Mouse (Mus musculus): Measurements from ENCODE around the gene C2cd4c. TPM values are rescaled to one million over a fixed set of nuclear protein-coding genes. Genes with fewer than 3 reads are reported as not detected.

C2cd4c gene
- polyA plus RNA-seq, 1 experiment from 2014 or later, result not detected

DNA sequence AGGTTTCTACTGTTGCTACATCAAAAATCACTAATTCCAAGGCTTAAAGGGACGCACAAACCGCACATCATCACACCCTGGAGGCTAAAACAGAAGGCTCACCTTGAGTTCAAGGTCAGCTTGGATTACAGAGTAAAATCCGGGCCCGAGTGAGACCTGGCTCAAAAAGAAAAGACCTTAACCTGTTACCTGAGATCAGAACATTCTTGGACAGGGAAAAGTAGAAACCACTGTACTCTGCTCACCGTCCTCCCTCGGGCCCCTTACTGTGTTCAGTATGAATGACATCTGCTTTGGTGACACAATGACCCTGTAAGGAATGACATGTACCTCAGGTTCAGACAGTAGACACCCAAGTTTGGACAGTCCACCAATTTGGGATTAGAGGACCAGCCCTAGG lies 39.0 kb downstream of the C2cd4c start:
- H3K4me3 ChIP-seq, result no peak overlapping the region
- ATAC-seq, result no peak
- WGBS (ENCODE audit: insufficient replicate concordance), result 68% methylated on average over 6 of the region's 6 CpGs
- no peak overlapping the region for H3K27ac ChIP-seq
- H3K4me1 ChIP-seq, result no peaks in the 10 kb centered on the region
- no peaks in the 10 kb centered on the region for H3K9me3 ChIP-seq (replicated peaks)
- H3K27me3 ChIP-seq (replicated peaks), result peaks cover 16% of the 10 kb centered on the region
- no peak overlapping the region for H3K4me2 ChIP-seq
- H3K36me3 ChIP-seq, result no peaks in the 10 kb centered on the region
- H3K9ac ChIP-seq, result no peak overlapping the region

DNA sequence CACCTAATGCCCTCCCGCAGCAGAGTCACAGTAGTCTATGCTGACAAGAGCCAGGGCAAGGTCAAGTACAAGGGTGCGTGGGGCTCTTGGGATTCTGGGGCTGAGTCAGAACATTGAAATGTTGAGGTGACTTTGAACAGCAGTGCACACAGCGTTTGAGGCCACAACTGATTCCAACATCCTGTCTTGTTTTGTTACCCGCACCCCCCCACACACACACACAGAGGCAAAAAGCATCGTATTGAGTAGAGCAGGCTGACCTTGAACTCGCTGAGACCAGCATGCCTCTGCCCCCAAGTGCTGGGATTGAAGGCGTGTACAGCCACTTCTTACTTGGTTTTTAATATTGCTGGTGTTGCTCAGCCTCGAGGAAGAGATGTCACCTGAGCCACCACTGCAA lies 39.5 kb downstream of the C2cd4c start:
- H3K4me3 ChIP-seq, result no peak overlapping the region
- 60% methylated on average over 8 of the region's 8 CpGs for WGBS (ENCODE audit: insufficient replicate concordance)
- no peak for ATAC-seq
- no peak overlapping the region for H3K27ac ChIP-seq
- H3K36me3 ChIP-seq, result no peaks in the 10 kb centered on the region
- H3K4me2 ChIP-seq, result no peak overlapping the region
- H3K9ac ChIP-seq, result no peak overlapping the region
- no peaks in the 10 kb centered on the region for H3K4me1 ChIP-seq
- H3K9me3 ChIP-seq (replicated peaks), result no peaks in the 10 kb centered on the region
- H3K27me3 ChIP-seq (replicated peaks), result peaks cover 11% of the 10 kb centered on the region; the same call in 1 of the 2 replicates

DNA sequence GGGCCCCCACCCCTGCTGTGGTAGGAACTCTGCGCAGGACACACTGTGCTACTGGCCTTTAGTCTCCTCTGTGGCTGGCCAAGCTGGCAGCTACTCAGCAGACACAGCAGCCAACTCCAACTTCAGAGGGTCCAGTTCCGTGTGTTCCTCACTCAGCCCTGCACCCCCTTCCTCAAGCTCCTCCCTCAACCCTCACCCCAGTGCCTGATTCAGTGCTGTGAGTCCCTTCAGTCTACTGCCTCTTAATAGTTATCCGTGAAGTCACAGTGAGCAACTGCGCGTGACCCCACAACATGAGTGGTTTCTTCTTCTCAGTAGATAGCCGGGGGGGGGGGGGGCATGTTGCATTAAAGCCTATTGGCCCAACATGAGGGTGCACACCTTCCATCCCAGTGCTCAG lies 40.2 kb downstream of the C2cd4c start:
- H3K4me2 ChIP-seq, result no peak overlapping the region
- H3K9ac ChIP-seq, result no peak overlapping the region
- 71% methylated on average over 6 of the region's 6 CpGs for WGBS (ENCODE audit: insufficient replicate concordance)
- ATAC-seq, result no peak
- H3K4me1 ChIP-seq, result no peaks in the 10 kb centered on the region
- no peaks in the 10 kb centered on the region for H3K9me3 ChIP-seq (replicated peaks)
- H3K4me3 ChIP-seq, result no peak overlapping the region
- no peaks in the 10 kb centered on the region for H3K36me3 ChIP-seq
- H3K27me3 ChIP-seq (replicated peaks), result 0 out of 2 replicates have a peak, but pooled peaks cover 6% of the 10 kb centered on the region
- H3K27ac ChIP-seq, result no peak overlapping the region

DNA sequence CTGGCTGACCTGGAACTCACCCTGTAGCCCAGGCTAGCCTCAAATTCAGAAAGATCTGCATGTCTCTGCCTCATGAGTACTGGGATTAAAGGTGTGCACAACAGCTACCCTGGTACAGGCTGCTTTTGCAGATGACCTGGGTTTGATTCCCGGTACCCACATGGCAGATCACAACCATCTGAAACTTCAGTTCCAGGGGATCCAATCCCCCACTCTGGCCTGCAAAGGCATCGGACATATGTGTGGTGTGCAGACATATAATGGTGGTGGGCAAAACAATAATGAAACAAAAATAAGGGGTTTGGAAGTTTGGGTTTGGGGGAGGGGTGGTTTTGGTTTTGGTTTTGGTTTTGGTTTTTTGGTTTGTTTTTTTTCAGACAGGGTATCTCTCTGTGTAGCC lies 42.5 kb downstream of the C2cd4c start:
- ATAC-seq, result no peak
- Histone ChIP-seq H3K36me3 (no peaks in the 10 kb centered on the region), H3K4me2 (no peak overlapping the region), H3K27ac (no peak overlapping the region), H3K4me3 (no peak overlapping the region), H3K9me3 (replicated peaks) (no peaks in the 10 kb centered on the region), H3K27me3 (replicated peaks) (no peaks in the 10 kb centered on the region), H3K9ac (no peak overlapping the region), H3K4me1 (no peaks in the 10 kb centered on the region)
- WGBS (ENCODE audit: insufficient replicate concordance), result 70% methylated on average over 2 of the region's 2 CpGs

DNA sequence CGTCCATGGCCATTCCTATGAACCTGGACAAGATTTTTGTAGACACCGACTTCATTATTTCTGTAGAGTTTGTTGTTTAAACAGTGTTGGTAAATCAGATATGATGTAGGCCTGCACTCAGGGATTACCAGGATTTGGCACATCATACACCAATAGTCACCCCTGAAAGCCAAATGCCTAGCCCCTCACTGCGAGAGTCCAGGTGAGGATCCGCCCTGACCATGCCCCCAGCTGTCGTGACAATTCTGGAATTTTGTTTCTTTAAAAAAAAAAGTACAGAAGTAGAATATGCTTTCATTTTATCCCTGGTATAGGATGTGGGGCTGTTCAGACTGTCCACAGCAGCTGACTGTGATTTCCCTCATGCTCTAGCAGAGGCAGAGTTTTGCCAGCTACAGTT lies 43.9 kb downstream of the C2cd4c start:
- H3K9ac ChIP-seq, result no peak overlapping the region
- H3K27me3 ChIP-seq (replicated peaks), result no peaks in the 10 kb centered on the region
- H3K4me2 ChIP-seq, result no peak overlapping the region
- WGBS (ENCODE audit: insufficient replicate concordance), result 68% methylated on average over 5 of the region's 5 CpGs
- no peaks in the 10 kb centered on the region for H3K4me1 ChIP-seq
- ATAC-seq, result no peak
- H3K36me3 ChIP-seq, result no peaks in the 10 kb centered on the region
- no peak overlapping the region for H3K27ac ChIP-seq
- H3K9me3 ChIP-seq (replicated peaks), result no peaks in the 10 kb centered on the region
- no peak overlapping the region for H3K4me3 ChIP-seq

- no peak overlapping the region for H3K27ac ChIP-seq
- H3K9me3 ChIP-seq (replicated peaks), result no peaks in the 10 kb centered on the region
- H3K36me3 ChIP-seq, result no peaks in the 10 kb centered on the region
- H3K27me3 ChIP-seq (replicated peaks), result peaks cover 13% of the 10 kb centered on the region
- 75% methylated on average over 2 of the region's 2 CpGs for WGBS (ENCODE audit: insufficient replicate concordance)
- no peak for ATAC-seq
- no peak overlapping the region for H3K9ac ChIP-seq
- no peak overlapping the region for H3K4me3 ChIP-seq
- no peak overlapping the region for H3K4me2 ChIP-seq
- peaks cover 6% of the 10 kb centered on the region; the same call in 1 of the 2 replicates for H3K4me1 ChIP-seq
Measured at GRCm38 (mm10) chr10:79559716-79560115, 54.1 kb downstream of the C2cd4c start.

- Histone ChIP-seq H3K4me3 (no peak overlapping the region), H3K27me3 (replicated peaks) (peaks cover 13% of the 10 kb centered on the region), H3K4me1 (peaks cover 26% of the 10 kb centered on the region), H3K9me3 (replicated peaks) (no peaks in the 10 kb centered on the region), H3K4me2 (no peak overlapping the region), H3K27ac (no peak overlapping the region), H3K36me3 (no peaks in the 10 kb centered on the region), H3K9ac (no peak overlapping the region)
- 81% methylated on average over 5 of the region's 5 CpGs for WGBS (ENCODE audit: insufficient replicate concordance)
- ATAC-seq, result no peak
Measured at GRCm38 (mm10) chr10:79557496-79557895, 56.3 kb downstream of the C2cd4c start.

GRCm38 (mm10) chr10:79556951-79557350 lies 56.9 kb downstream of the C2cd4c start:
- Histone ChIP-seq H3K27me3 (replicated peaks) (peaks cover 13% of the 10 kb centered on the region), H3K9me3 (replicated peaks) (no peaks in the 10 kb centered on the region), H3K27ac (no peak overlapping the region), H3K36me3 (no peaks in the 10 kb centered on the region), H3K4me1 (peaks cover 31% of the 10 kb centered on the region), H3K9ac (no peak overlapping the region), H3K4me2 (no peak overlapping the region), H3K4me3 (no peak overlapping the region)
- no peak for ATAC-seq
- WGBS (ENCODE audit: insufficient replicate concordance), result 64% methylated on average over 5 of the region's 5 CpGs

Other genes starting within 250 kb of the C2cd4c start
- not detected in 2 replicates for gene Vmn2r83, start 145.3 kb downstream of the C2cd4c start, polyA plus RNA-seq (2016; fragmentation: Nextera tagmentation; extraction: Ambion mirVana)
- gene Plpp2, start 80.2 kb downstream of the C2cd4c start, polyA plus RNA-seq (2016; fragmentation: Nextera tagmentation; extraction: Ambion mirVana), result 18.0 and 19.9 TPM in 2 replicates
- gene Mier2, start 58.8 kb downstream of the C2cd4c start, polyA plus RNA-seq (2016; fragmentation: Nextera tagmentation; extraction: Ambion mirVana), result 20.1 and 20.5 TPM in 2 replicates
- not detected in 2 replicates for gene Theg, start 26.7 kb downstream of the C2cd4c start, polyA plus RNA-seq (2016; fragmentation: Nextera tagmentation; extraction: Ambion mirVana)
- 1.2 TPM in 2 replicates for gene Shc2, start 23.9 kb upstream of the C2cd4c start, polyA plus RNA-seq (2016; fragmentation: Nextera tagmentation; extraction: Ambion mirVana)
- gene Odf3l2, start 31.7 kb upstream of the C2cd4c start, polyA plus RNA-seq (2016; fragmentation: Nextera tagmentation; extraction: Ambion mirVana), result not detected in 2 replicates
- gene Madcam1, start 50.5 kb upstream of the C2cd4c start, polyA plus RNA-seq (2016; fragmentation: Nextera tagmentation; extraction: Ambion mirVana), result 0.32 and 0.54 TPM in 2 replicates
- 30.4 and 34.2 TPM in 2 replicates for gene Tpgs1, start 55.3 kb upstream of the C2cd4c start, polyA plus RNA-seq (2016; fragmentation: Nextera tagmentation; extraction: Ambion mirVana)
- gene Cdc34, start 68.2 kb upstream of the C2cd4c start, polyA plus RNA-seq (2016; fragmentation: Nextera tagmentation; extraction: Ambion mirVana), result 188 and 196 TPM in 2 replicates
- 0.26 and 0.41 TPM in 2 replicates for gene Gzmm, start 75.0 kb upstream of the C2cd4c start, polyA plus RNA-seq (2016; fragmentation: Nextera tagmentation; extraction: Ambion mirVana)
- 1,008 and 1,045 TPM in 2 replicates for gene Bsg, start 90.5 kb upstream of the C2cd4c start, polyA plus RNA-seq (2016; fragmentation: Nextera tagmentation; extraction: Ambion mirVana)
- gene Hcn2, start 102.6 kb upstream of the C2cd4c start, polyA plus RNA-seq (2016; fragmentation: Nextera tagmentation; extraction: Ambion mirVana), result 0.11 TPM in 1 of 2 replicates, not detected in the other
- 28.3 and 30.1 TPM in 2 replicates for gene Polrmt, start 132.6 kb upstream of the C2cd4c start, polyA plus RNA-seq (2016; fragmentation: Nextera tagmentation; extraction: Ambion mirVana)
- 0.11 and 0.13 TPM in 2 replicates for gene Fgf22, start 141.1 kb upstream of the C2cd4c start, polyA plus RNA-seq (2016; fragmentation: Nextera tagmentation; extraction: Ambion mirVana)
- gene Rnf126, start 152.9 kb upstream of the C2cd4c start, polyA plus RNA-seq (2016; fragmentation: Nextera tagmentation; extraction: Ambion mirVana), result 79.6 and 80.4 TPM in 2 replicates
- gene Fstl3, start 163.2 kb upstream of the C2cd4c start, polyA plus RNA-seq (2016; fragmentation: Nextera tagmentation; extraction: Ambion mirVana), result 0.80 and 0.98 TPM in 2 replicates
- 1.4 and 2.2 TPM in 2 replicates for gene Prss57, start 176.9 kb upstream of the C2cd4c start, polyA plus RNA-seq (2016; fragmentation: Nextera tagmentation; extraction: Ambion mirVana)
- 12.4 and 13.2 TPM in 2 replicates for gene Palm, start 179.5 kb upstream of the C2cd4c start, polyA plus RNA-seq (2016; fragmentation: Nextera tagmentation; extraction: Ambion mirVana)
- gene Misp, start 207.0 kb upstream of the C2cd4c start, polyA plus RNA-seq (2016; fragmentation: Nextera tagmentation; extraction: Ambion mirVana), result 0.49 and 0.54 TPM in 2 replicates
- gene Ptbp1, start 240.4 kb upstream of the C2cd4c start, polyA plus RNA-seq (2016; fragmentation: Nextera tagmentation; extraction: Ambion mirVana), result 207 and 211 TPM in 2 replicates